Mouse (Mus musculus): ENCODE measurements at regions not wholly inside any gene's neighbourhood (a gene's known extent, or its start where the extent isn't known, plus 50 kb on each side); places are given as distances from the start of the nearest gene placed in this dataset.

- TF ChIP-seq CTCF (IDR thresholded peaks at IDR 0.05; ENCODE audit: low read depth) = no peak
- TF ChIP-seq EP300 (IDR thresholded peaks at IDR 0.05; ENCODE audit: low read depth) = no peak
Observed at GRCm38 (mm10) chr3:34787211-34787610, 137.0 kb downstream of the Sox2 start.

Measured in liver, embryonic 14.5 days (tissue).